Comparison of ENCODE assay signal across 10 mouse cellular contexts in genomic region chr14:51739150-51739993, GRCm38 (mm10). TPM values are rescaled to one million over a fixed set of nuclear protein-coding genes. Genes with fewer than 3 reads are reported as not detected.
DNase-seq lines count a peak whose midpoint lies in the region; ATAC-seq lines count a peak whose summit lies in the region.
"Had no signal": no experiment of that assay in that cellular context is flagged by ENCODE, and none has a peak within 500 bp of the region (broad histone marks: within the 10 kb centered on the region; RNA-seq: fewer than 3 reads in every experiment).

No protein-coding gene starts in this region.

- H3K4me1 ChIP-seq in kidney, embryonic 16.5 days (ENCODE audit: insufficient read depth, low read length), result peaks cover 12% of the 10 kb centered on the region
- peaks cover 24% of the 10 kb centered on the region for H3K4me1 ChIP-seq in embryonic facial prominence, embryonic 15.5 days
- peaks cover 9% of the 10 kb centered on the region; the same call in 1 of the 2 replicates for H3K4me1 ChIP-seq in intestine, embryonic 15.5 days (replicated peaks)
- H3K4me1 ChIP-seq in neural tube, embryonic 13.5 days (replicated peaks), result peaks cover 26% of the 10 kb centered on the region
- H3K4me1 ChIP-seq: liver, embryonic 13.5 days had no signal

- H3K9ac ChIP-seq in kidney, embryonic 16.5 days (replicated peaks; ENCODE audit: low read length), result no peak overlapping the region
- no peak overlapping the region for H3K9ac ChIP-seq in embryonic facial prominence, embryonic 15.5 days
- H3K9ac ChIP-seq in intestine, embryonic 15.5 days, result no peak overlapping the region
- no peak overlapping the region for H3K9ac ChIP-seq in neural tube, embryonic 13.5 days
- H3K9ac ChIP-seq: liver, embryonic 13.5 days had no signal

- under 1% methylated on average over 24 of the region's 24 CpGs for WGBS in kidney, embryonic 16.5 days
- under 1% methylated on average over 24 of the region's 24 CpGs for WGBS in embryonic facial prominence, embryonic 15.5 days
- WGBS in intestine, embryonic 15.5 days, result 3% methylated on average over 24 of the region's 24 CpGs
- WGBS in neural tube, embryonic 13.5 days, result under 1% methylated on average over 24 of the region's 24 CpGs

- no peaks in the 10 kb centered on the region for H3K36me3 ChIP-seq in kidney, embryonic 16.5 days (ENCODE audit: insufficient read depth, low read length)
- H3K36me3 ChIP-seq in embryonic facial prominence, embryonic 15.5 days, result no peaks in the 10 kb centered on the region
- no peaks in the 10 kb centered on the region for H3K36me3 ChIP-seq in intestine, embryonic 15.5 days
- no peaks in the 10 kb centered on the region for H3K36me3 ChIP-seq in neural tube, embryonic 13.5 days
- H3K36me3 ChIP-seq: G1E; liver, embryonic 13.5 days had no signal

- H3K27me3 ChIP-seq in kidney, embryonic 16.5 days (ENCODE audit: insufficient read depth, low read length), result peaks cover 41% of the 10 kb centered on the region
- peaks cover 46% of the 10 kb centered on the region for H3K27me3 ChIP-seq in embryonic facial prominence, embryonic 15.5 days
- H3K27me3 ChIP-seq in intestine, embryonic 15.5 days (replicated peaks), result peaks cover 38% of the 10 kb centered on the region
- peaks cover 54% of the 10 kb centered on the region for H3K27me3 ChIP-seq in neural tube, embryonic 13.5 days

- H3K9me3 ChIP-seq in kidney, embryonic 16.5 days (ENCODE audit: low read length), result no peaks in the 10 kb centered on the region
- no peaks in the 10 kb centered on the region for H3K9me3 ChIP-seq in embryonic facial prominence, embryonic 15.5 days (replicated peaks)
- no peaks in the 10 kb centered on the region for H3K9me3 ChIP-seq in intestine, embryonic 15.5 days
- H3K9me3 ChIP-seq in neural tube, embryonic 13.5 days, result no peaks in the 10 kb centered on the region
- H3K9me3 ChIP-seq: G1E; liver, embryonic 13.5 days had no signal

- H3K27ac ChIP-seq in kidney, embryonic 16.5 days (ENCODE audit: low read length), result no peak overlapping the region
- no peak overlapping the region for H3K27ac ChIP-seq in embryonic facial prominence, embryonic 15.5 days (replicated peaks)
- H3K27ac ChIP-seq in intestine, embryonic 15.5 days, result no peak overlapping the region
- no peak overlapping the region for H3K27ac ChIP-seq in neural tube, embryonic 13.5 days (replicated peaks)
- H3K27ac ChIP-seq: liver, embryonic 13.5 days had no signal

- DNase-seq in kidney, adult 18-20 months, result no peak
- no peak for DNase-seq in thymus, postnatal 4 days
- DNase-seq in adrenal gland, postnatal 25 days, result no peak
- DNase-seq: kidney, adult 9 months; liver, embryonic 13.5 days had no signal

- ATAC-seq in kidney, embryonic 16.5 days (ENCODE audit: low FRiP score, low TSS enrichment), result peak; percentile 77
- no peak for ATAC-seq in embryonic facial prominence, embryonic 15.5 days (ENCODE audit: insufficient number of reproducible peaks, low FRiP score, low TSS enrichment, low read depth)
- ATAC-seq in intestine, embryonic 15.5 days, result no peak
- no peak for ATAC-seq in neural tube, embryonic 13.5 days (ENCODE audit: low read depth)

- H3K4me2 ChIP-seq in kidney, embryonic 16.5 days (replicated peaks; ENCODE audit: low read depth, low read length), result peak overlapping the region; percentile 79
- H3K4me2 ChIP-seq in embryonic facial prominence, embryonic 15.5 days (replicated peaks), result peak overlapping the region; percentile 77
- H3K4me2 ChIP-seq in intestine, embryonic 15.5 days (replicated peaks), result peak overlapping the region; percentile 86
- peak overlapping the region; percentile 44 for H3K4me2 ChIP-seq in neural tube, embryonic 13.5 days

- H3K4me3 ChIP-seq in kidney, embryonic 16.5 days (ENCODE audit: low read length), result peak overlapping the region; percentile 32
- peak overlapping the region; percentile 43 for H3K4me3 ChIP-seq in embryonic facial prominence, embryonic 15.5 days (replicated peaks)
- no peak overlapping the region for H3K4me3 ChIP-seq in intestine, embryonic 15.5 days (replicated peaks)
- peak overlapping the region; percentile 25 for H3K4me3 ChIP-seq in neural tube, embryonic 13.5 days

RNA-seq across cellular contexts. Expression of gene Gm5800, which starts 22.4 kb away (rescaled TPM):
- not detected in 2 replicates for polyA plus RNA-seq in kidney, embryonic 16.5 days (2015; fragmentation: Nextera tagmentation; extraction: Ambion mirVana)
- polyA plus RNA-seq in embryonic facial prominence, embryonic 15.5 days (2015; fragmentation: Nextera tagmentation; extraction: Ambion mirVana), result not detected in 2 replicates
- not detected in 2 replicates for polyA plus RNA-seq in intestine, embryonic 15.5 days (2015; fragmentation: Nextera tagmentation; extraction: Ambion mirVana)
- polyA plus RNA-seq in neural tube, embryonic 13.5 days (2015; fragmentation: Nextera tagmentation; extraction: Ambion mirVana), result not detected in 2 replicates
- total RNA-seq in adrenal gland, postnatal 25 days (2021), result not detected in 2 replicates
- total RNA-seq: G1E had no signal
- polyA plus RNA-seq: G1E; liver, embryonic 13.5 days had no signal

RNA-seq across cellular contexts. Expression of gene Ang4, which starts 34.0 kb away (rescaled TPM):
- polyA plus RNA-seq in kidney, embryonic 16.5 days (2015; fragmentation: Nextera tagmentation; extraction: Ambion mirVana), result not detected in 2 replicates
- polyA plus RNA-seq in embryonic facial prominence, embryonic 15.5 days (2015; fragmentation: Nextera tagmentation; extraction: Ambion mirVana), result not detected in 2 replicates
- polyA plus RNA-seq in intestine, embryonic 15.5 days (2015; fragmentation: Nextera tagmentation; extraction: Ambion mirVana), result 2.9 and 3.5 TPM in 2 replicates
- not detected in 2 replicates for polyA plus RNA-seq in neural tube, embryonic 13.5 days (2015; fragmentation: Nextera tagmentation; extraction: Ambion mirVana)
- total RNA-seq in adrenal gland, postnatal 25 days (2021), result not detected in 2 replicates
- polyA plus RNA-seq: G1E; liver, embryonic 13.5 days had no signal

RNA-seq across cellular contexts. Expression of gene Gm17079, which starts 44.1 kb away (rescaled TPM):
- not detected in 2 replicates for polyA plus RNA-seq in kidney, embryonic 16.5 days (2015; fragmentation: Nextera tagmentation; extraction: Ambion mirVana)
- polyA plus RNA-seq in embryonic facial prominence, embryonic 15.5 days (2015; fragmentation: Nextera tagmentation; extraction: Ambion mirVana), result not detected in 2 replicates
- polyA plus RNA-seq in intestine, embryonic 15.5 days (2015; fragmentation: Nextera tagmentation; extraction: Ambion mirVana), result not detected in 2 replicates
- not detected in 2 replicates for polyA plus RNA-seq in neural tube, embryonic 13.5 days (2015; fragmentation: Nextera tagmentation; extraction: Ambion mirVana)
- total RNA-seq in adrenal gland, postnatal 25 days (2021), result not detected in 2 replicates
- polyA plus RNA-seq: G1E; liver, embryonic 13.5 days had no signal
